Mouse (Mus musculus) megakaryocyte-erythroid progenitor cell, adult 5-6 weeks (primary cell): ENCODE measurements around the gene Srsf9. TPM values are rescaled to one million over a fixed set of nuclear protein-coding genes. Genes with fewer than 3 reads are reported as not detected.
"Not testable (repeated sequence)": the region's sequence is repeated elsewhere in the genome, so short reads cannot be mapped to it uniquely, and the experiment has no call there.

Source experiments
- ATAC-seq: replicated peaks from 2 replicates; pipeline ENCODE4 v1.8.0; 2016; ENCODE audit warnings: mild to moderate bottlenecking, inconsistent platforms; ENCODE audit not compliant: severe bottlenecking, poor library complexity, low FRiP score, low TSS enrichment
- total RNA-seq, 2 experiments: library from RNA; stranded (forward) in 1 of 2; stranded (reverse) in 1 of 2; fragments of 200-1000, 215-1000 nt in 1 of 2; fragments of >200 nt in 1 of 2; fragmentation: Nextera tagmentation in 1 of 2; gene quantifications; 2 replicates each; pipeline ENCODE4 v1.2.3; 2014 to 2017

Gene Srsf9
- total RNA-seq, 2 experiments from 2014 or later, result 74.7 to 108 TPM

- ATAC-seq, result no peak
Observed at GRCm38 (mm10) chr5:115362216-115362615, 35.2 kb downstream of the Srsf9 start.

DNA sequence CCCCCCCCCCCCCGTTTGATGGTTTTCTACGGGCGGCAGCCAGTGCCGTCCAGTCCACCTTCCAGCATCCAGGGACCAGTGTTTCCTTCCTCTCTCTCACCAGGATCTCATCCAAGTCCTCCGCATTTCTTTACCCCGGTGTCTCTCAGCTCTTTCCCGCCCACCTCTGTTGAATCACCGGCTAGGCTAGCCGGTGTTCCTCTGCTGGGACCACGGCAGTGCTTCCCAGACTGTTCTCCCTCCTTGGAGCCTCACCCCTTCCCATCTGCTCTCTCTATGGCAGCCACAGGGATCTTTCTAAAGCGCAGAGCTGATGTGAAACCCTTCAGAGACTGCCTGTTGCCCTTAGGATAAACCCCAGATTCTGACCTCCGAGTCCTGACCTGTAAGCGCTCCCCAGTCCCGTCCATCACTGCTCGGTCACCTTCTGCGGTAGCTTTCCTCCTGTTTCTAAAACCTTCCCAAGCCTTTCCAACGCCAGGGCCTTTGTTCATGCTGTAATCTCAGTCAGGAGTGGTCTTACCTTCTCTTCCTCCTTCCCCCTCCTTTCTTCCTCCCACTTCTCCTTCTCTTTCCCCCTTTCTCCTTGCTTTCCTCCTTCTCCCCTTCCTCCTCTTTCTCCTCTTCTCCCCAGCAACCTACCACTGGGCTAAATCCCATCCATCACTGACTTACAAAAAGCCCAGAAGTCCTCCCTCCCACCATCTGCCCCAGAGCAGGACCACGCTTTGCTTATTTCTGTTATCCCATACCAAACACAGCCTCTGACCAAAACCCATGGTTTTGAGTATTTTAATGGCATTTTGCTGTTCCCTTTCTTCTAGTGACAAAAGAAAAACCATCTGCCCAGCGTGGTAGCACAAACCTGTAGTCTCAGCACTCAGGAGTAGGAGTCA is 36.1 kb downstream of the Srsf9 start:
- ATAC-seq, result no peak

- ATAC-seq, result no peak
Observed at GRCm38 (mm10) chr5:115364782-115365181, 37.8 kb downstream of the Srsf9 start.

DNA sequence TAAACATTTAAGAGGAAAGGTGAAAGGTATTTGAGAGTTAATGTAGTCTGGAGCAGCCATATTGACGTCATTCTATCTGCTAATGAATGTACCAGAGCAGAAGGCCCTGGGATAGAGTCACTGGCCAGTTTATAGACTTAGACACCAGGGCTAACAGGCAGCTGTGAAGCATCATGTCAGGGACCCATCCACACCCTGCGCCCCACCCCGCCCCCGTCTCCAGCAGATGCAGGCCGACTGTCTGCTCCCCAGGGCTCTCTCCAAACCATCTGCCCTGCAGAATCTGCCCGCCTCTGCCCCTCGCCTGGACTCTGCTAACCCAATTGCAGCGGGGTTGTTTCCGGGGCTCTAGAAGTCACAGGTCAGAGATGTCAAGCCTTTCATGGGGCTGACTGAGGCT is 44.8 kb downstream of the Srsf9 start:
- no peak for ATAC-seq

- no peak for ATAC-seq
Observed at GRCm38 (mm10) chr5:115373441-115374203, 46.6 kb downstream of the Srsf9 start.

DNA sequence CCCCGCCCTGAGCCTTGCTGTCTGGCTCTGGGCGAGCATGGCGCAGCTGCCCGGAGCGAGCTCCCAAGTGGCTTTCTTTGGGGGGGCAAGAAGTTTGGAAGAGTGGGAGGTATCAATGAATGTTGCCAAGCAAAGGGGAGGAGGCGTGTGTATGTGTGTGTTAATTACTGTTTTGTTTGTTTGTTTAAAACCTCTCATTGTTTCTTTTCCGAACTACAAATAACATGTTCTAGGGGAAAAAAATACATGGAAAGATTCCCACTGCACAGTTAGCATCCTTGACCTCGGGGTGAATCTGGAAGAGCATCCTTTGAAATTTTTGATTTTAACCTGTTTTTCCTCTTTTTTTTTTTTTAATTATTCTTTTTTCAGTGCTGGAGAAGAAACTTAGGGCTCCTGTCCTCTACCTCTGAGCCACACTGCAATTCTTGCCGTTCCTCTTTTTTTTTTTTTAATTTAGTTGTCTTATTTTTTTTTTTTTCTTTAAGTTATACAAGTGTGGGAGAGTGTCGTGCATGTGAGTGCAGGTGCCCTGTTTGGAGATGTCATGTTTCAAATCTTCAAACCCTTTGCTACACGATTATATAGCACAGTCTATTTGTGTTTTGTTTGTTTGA is 47.3 kb downstream of the Srsf9 start:
- no peak for ATAC-seq

GRCm38 (mm10) chr5:115375436-115375835 is 48.5 kb downstream of the Srsf9 start:
- ATAC-seq, result no peak

- ATAC-seq, result not testable (repeated sequence)
Observed at GRCm38 (mm10) chr5:115378882-115379281, 51.9 kb downstream of the Srsf9 start.

Other genes with a start within 250 kb of the Srsf9 start
- gene Gm10401, start 228.9 kb upstream of the Srsf9 start, total RNA-seq (2014; fragmentation: Nextera tagmentation), result not detected in 2 replicates
- 6.0 TPM in 1 of 2 replicates, not detected in the other for gene Gm10401, start 228.9 kb upstream of the Srsf9 start, total RNA-seq (2017)
- 39.6 and 50.3 TPM in 2 replicates for gene Acads, start 207.8 kb upstream of the Srsf9 start, total RNA-seq (2014; fragmentation: Nextera tagmentation)
- gene Acads, start 207.8 kb upstream of the Srsf9 start, total RNA-seq (2017), result 19.2 and 24.8 TPM in 2 replicates
- 13.8 and 15.5 TPM in 2 replicates for gene Unc119b, start 192.2 kb upstream of the Srsf9 start, total RNA-seq (2014; fragmentation: Nextera tagmentation)
- 7.1 and 12.7 TPM in 2 replicates for gene Unc119b, start 192.2 kb upstream of the Srsf9 start, total RNA-seq (2017)
- gene Mlec, start 169.0 kb upstream of the Srsf9 start, total RNA-seq (2014; fragmentation: Nextera tagmentation), result 86.1 and 86.4 TPM in 2 replicates
- 101 and 113 TPM in 2 replicates for gene Mlec, start 169.0 kb upstream of the Srsf9 start, total RNA-seq (2017)
- gene Cabp1, start 132.8 kb upstream of the Srsf9 start, total RNA-seq (2014; fragmentation: Nextera tagmentation), result not detected in 2 replicates
- not detected in 2 replicates for gene Cabp1, start 132.8 kb upstream of the Srsf9 start, total RNA-seq (2017)
- gene Pop5, start 91.3 kb upstream of the Srsf9 start, total RNA-seq (2014; fragmentation: Nextera tagmentation), result 130 and 136 TPM in 2 replicates
- gene Pop5, start 91.3 kb upstream of the Srsf9 start, total RNA-seq (2017), result 69.1 and 154 TPM in 2 replicates
- 47.4 and 71.5 TPM in 2 replicates for gene Rnf10, start 54.3 kb upstream of the Srsf9 start, total RNA-seq (2014; fragmentation: Nextera tagmentation)
- gene Rnf10, start 54.3 kb upstream of the Srsf9 start, total RNA-seq (2017), result 35.9 and 36.9 TPM in 2 replicates
- 23.0 and 35.5 TPM in 2 replicates for gene Coq5, start 47.5 kb upstream of the Srsf9 start, total RNA-seq (2014; fragmentation: Nextera tagmentation)
- 71.1 and 78.6 TPM in 2 replicates for gene Coq5, start 47.5 kb upstream of the Srsf9 start, total RNA-seq (2017)
- gene Dynll1, start 26.2 kb upstream of the Srsf9 start, total RNA-seq (2014; fragmentation: Nextera tagmentation), result 550 and 746 TPM in 2 replicates
- 379 and 555 TPM in 2 replicates for gene Dynll1, start 26.2 kb upstream of the Srsf9 start, total RNA-seq (2017)
- gene Gatc, start 14.0 kb downstream of the Srsf9 start, total RNA-seq (2014; fragmentation: Nextera tagmentation), result 31.0 and 41.1 TPM in 2 replicates
- 13.6 and 18.6 TPM in 2 replicates for gene Gatc, start 14.0 kb downstream of the Srsf9 start, total RNA-seq (2017)
- gene Triap1, start 14.0 kb downstream of the Srsf9 start, total RNA-seq (2014; fragmentation: Nextera tagmentation), result 36.8 and 45.8 TPM in 2 replicates
- gene Triap1, start 14.0 kb downstream of the Srsf9 start, total RNA-seq (2017), result 16.8 and 19.8 TPM in 2 replicates
- gene Cox6a1, start 21.8 kb downstream of the Srsf9 start, total RNA-seq (2014; fragmentation: Nextera tagmentation), result 744 and 848 TPM in 2 replicates
- 84.8 and 115 TPM in 2 replicates for gene Cox6a1, start 21.8 kb downstream of the Srsf9 start, total RNA-seq (2017)
- gene Msi1, start 102.4 kb downstream of the Srsf9 start, total RNA-seq (2014; fragmentation: Nextera tagmentation), result not detected in 2 replicates
- not detected in 2 replicates for gene Msi1, start 102.4 kb downstream of the Srsf9 start, total RNA-seq (2017)
- not detected in 2 replicates for gene Pla2g1b, start 139.1 kb downstream of the Srsf9 start, total RNA-seq (2014; fragmentation: Nextera tagmentation)
- not detected in 2 replicates for gene Pla2g1b, start 139.1 kb downstream of the Srsf9 start, total RNA-seq (2017)
- gene Sirt4, start 157.5 kb downstream of the Srsf9 start, total RNA-seq (2014; fragmentation: Nextera tagmentation), result 10.7 and 20.4 TPM in 2 replicates
- 3.4 and 7.2 TPM in 2 replicates for gene Sirt4, start 157.5 kb downstream of the Srsf9 start, total RNA-seq (2017)
- 31.8 and 34.0 TPM in 2 replicates for gene Pxn, start 179.5 kb downstream of the Srsf9 start, total RNA-seq (2014; fragmentation: Nextera tagmentation)
- gene Pxn, start 179.5 kb downstream of the Srsf9 start, total RNA-seq (2017), result 36.1 and 47.5 TPM in 2 replicates
- gene Rplp0, start 232.3 kb downstream of the Srsf9 start, total RNA-seq (2014; fragmentation: Nextera tagmentation), result 2,668 and 3,132 TPM in 2 replicates
- 1,591 and 2,082 TPM in 2 replicates for gene Rplp0, start 232.3 kb downstream of the Srsf9 start, total RNA-seq (2017)
- 66.1 and 67.0 TPM in 2 replicates for gene Gcn1l1, start 238.1 kb downstream of the Srsf9 start, total RNA-seq (2014; fragmentation: Nextera tagmentation)
- 31.2 and 54.2 TPM in 2 replicates for gene Gcn1l1, start 238.1 kb downstream of the Srsf9 start, total RNA-seq (2017)